Mouse (Mus musculus): Measurements from ENCODE around the gene Gm12888.
"Not testable (repeated sequence)": the region's sequence is repeated elsewhere in the genome, so short reads cannot be mapped to it uniquely, and the experiment has no call there.

Gene Gm12888

GRCm38 (mm10) chr4:121324817-121325216, at the start of gene Gm12888:
Gm12888 (minus strand) TSS chr4:121324917.
- DNase-seq (ENCODE audit: low spot score): not testable (repeated sequence)
